Mouse (Mus musculus): ENCODE results near the gene Bicral.

DNA sequence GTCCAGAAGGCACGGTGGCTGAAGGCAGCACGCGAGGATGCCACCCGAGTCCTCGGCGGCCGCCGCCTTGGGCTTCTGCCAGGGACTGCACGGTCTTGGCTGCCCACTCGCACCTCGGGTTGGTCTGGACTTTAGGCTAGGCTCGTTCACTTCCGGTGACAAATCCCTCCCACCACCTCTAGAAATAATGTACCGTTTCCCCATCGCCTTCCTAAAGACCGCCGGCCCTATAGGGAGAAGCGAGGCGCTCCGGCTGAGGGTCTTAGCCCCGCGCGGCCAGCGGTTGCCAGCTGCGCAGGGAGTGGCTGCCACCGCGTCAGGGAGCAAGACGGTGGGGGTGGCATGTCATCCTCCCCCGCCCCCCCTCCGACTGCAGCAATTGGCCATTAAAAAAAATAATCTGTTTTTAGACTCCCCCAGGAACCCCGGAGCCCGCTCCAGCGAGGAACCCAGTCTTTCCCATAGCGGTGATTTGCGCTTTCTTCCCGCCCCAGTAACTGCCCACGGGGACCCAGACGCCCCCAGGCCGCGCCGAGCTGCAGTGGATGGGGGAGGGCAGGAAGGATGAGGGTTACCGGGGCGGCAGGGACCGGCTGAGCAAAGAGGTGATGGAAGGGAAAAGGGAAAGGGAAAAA, 31.3 kb upstream of the Bicral start:
- TF ChIP-seq CTCF (IDR thresholded peaks at IDR 0.05; ENCODE audit: extremely low read depth, insufficient read depth, insufficient read length, insufficient replicate concordance) (no peak), POLR2A (IDR thresholded peaks at IDR 0.05; ENCODE audit: low read depth, low read length) (no peak)
